Comparison of ENCODE assay signal across 19 mouse cellular contexts in genomic region chr9:30485161-30485560, GRCm38 (mm10).
"Had no signal": no experiment of that assay in that cellular context is flagged by ENCODE, and none has a peak within 500 bp of the region (broad histone marks: within the 10 kb centered on the region; RNA-seq: fewer than 3 reads in every experiment).

No protein-coding gene starts in this region.

- H3K4me2 ChIP-seq: liver, embryonic 13.5 days; neural tube, embryonic 13.5 days; stomach, embryonic 15.5 days had no signal

- ATAC-seq: hindbrain, postnatal 0 days; inflammation-experienced regulatory T-cells, adult 6 months; intestine, embryonic 16.5 days had no signal

- H3K9me3 ChIP-seq: liver, embryonic 13.5 days; neural tube, embryonic 13.5 days; stomach, embryonic 15.5 days had no signal

- H3K27ac ChIP-seq: hindbrain, postnatal 0 days; left cerebral cortex, adult 2 months; liver, embryonic 13.5 days; macrophage; neural tube, embryonic 13.5 days; stomach, embryonic 15.5 days had no signal

- H3K9ac ChIP-seq: liver, embryonic 13.5 days; neural tube, embryonic 13.5 days; stomach, embryonic 15.5 days had no signal

- H3K4me3 ChIP-seq: left cerebral cortex, adult 2 months; liver, embryonic 13.5 days; myocyte; neural tube, embryonic 13.5 days; stomach, embryonic 15.5 days had no signal

- DNase-seq: kidney, adult 18-20 months; kidney, adult 9 months; kidney, postnatal 14 days; liver, embryonic 13.5 days; lung, adult 2 months; lung, postnatal 14 days; midbrain, embryonic 14.5 days; retina, postnatal 1 day; right cerebral cortex, postnatal 25 days; spleen, adult 18-20 months; thymus, postnatal 25 days had no signal

- H3K4me1 ChIP-seq: liver, embryonic 13.5 days; neural tube, embryonic 13.5 days; stomach, embryonic 15.5 days had no signal

- H3K27me3 ChIP-seq: liver, embryonic 13.5 days; neural tube, embryonic 13.5 days; stomach, embryonic 15.5 days had no signal

- H3K36me3 ChIP-seq: liver, embryonic 13.5 days; neural tube, embryonic 13.5 days; stomach, embryonic 15.5 days had no signal
